Mouse (Mus musculus) ES-Bruce4 (cell line): ENCODE results near the gene Alyref.

ENCODE experiments used
- CTCF ChIP-seq: IDR thresholded peaks from one replicate; pipeline ENCODE4 v1.8.1; 2011; ENCODE audit warnings: low read depth, low read length
- POLR2A ChIP-seq: IDR thresholded peaks from one replicate; pipeline ENCODE4 v1.8.1; 2011; ENCODE audit warnings: low read length; ENCODE audit not compliant: insufficient read depth

- TF ChIP-seq CTCF (no peak), POLR2A (no peak)
Measured at GRCm38 (mm10) chr11:120632559-120633519, 34.7 kb upstream of the Alyref start.
